10 mouse cellular contexts compared by ENCODE assay signal in the genomic region with DNA sequence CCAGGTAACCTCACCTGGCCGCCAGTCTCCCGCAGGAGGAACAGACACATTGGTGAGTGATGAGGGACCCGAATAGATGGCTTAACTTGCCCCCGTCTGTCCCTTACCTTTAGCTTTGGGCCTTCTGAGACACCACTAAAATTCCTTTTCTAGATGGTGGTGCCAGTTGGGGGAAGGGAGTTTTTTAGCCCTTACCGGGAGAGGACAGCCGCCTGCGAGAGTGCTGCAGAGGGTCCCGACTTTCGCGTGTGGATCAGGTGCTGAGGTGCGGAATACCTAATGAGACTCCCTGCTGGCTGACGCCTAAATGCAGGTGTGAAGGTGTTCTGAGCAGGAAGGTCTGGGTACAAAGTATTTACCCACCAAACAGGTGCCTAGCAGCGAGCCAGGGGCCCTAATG. TPM values are rescaled to one million over a fixed set of nuclear protein-coding genes. Genes with fewer than 3 reads are reported as not detected.
DNase-seq lines count a peak whose midpoint lies in the region; ATAC-seq lines count a peak whose summit lies in the region.
"Had no signal": no experiment of that assay in that cellular context is flagged by ENCODE, and none has a peak within 500 bp of the region (broad histone marks: within the 10 kb centered on the region; RNA-seq: fewer than 3 reads in every experiment).

No protein-coding gene starts in this region.

- H3K36me3 ChIP-seq in heart, embryonic 11.5 days (ENCODE audit: control insufficient read depth, insufficient read depth, low read length): no peaks in the 10 kb centered on the region
- no peaks in the 10 kb centered on the region for H3K36me3 ChIP-seq in forebrain, embryonic 15.5 days
- no peaks in the 10 kb centered on the region for H3K36me3 ChIP-seq in liver, embryonic 15.5 days (replicated peaks)

- no peaks in the 10 kb centered on the region for H3K4me1 ChIP-seq in heart, embryonic 11.5 days (ENCODE audit: control insufficient read depth, insufficient read depth, low read length)
- peaks cover 17% of the 10 kb centered on the region for H3K4me1 ChIP-seq in forebrain, embryonic 15.5 days
- no peaks in the 10 kb centered on the region for H3K4me1 ChIP-seq in liver, embryonic 15.5 days (replicated peaks)

- no peak for DNase-seq in heart, adult 18-20 months
- peak; percentile 5 for DNase-seq in ES-CJ7 (ENCODE audit: low read depth, low spot score)
- DNase-seq in testis, postnatal 10 days (ENCODE audit: low spot score): no peak
- no peak for DNase-seq in urinary bladder, postnatal 25 days (ENCODE audit: low spot score)

- WGBS in heart, embryonic 11.5 days (ENCODE audit: insufficient replicate concordance): 2% methylated on average over 13 of the region's 13 CpGs
- WGBS in forebrain, embryonic 15.5 days: 1% methylated on average over 13 of the region's 13 CpGs
- 4% methylated on average over 13 of the region's 13 CpGs for WGBS in liver, embryonic 15.5 days (ENCODE audit: insufficient replicate concordance)

- H3K27ac ChIP-seq in heart, embryonic 11.5 days (ENCODE audit: low read depth, low read length): no peak overlapping the region
- H3K27ac ChIP-seq in forebrain, embryonic 15.5 days (replicated peaks): peak overlapping the region; percentile 62
- no peak overlapping the region for H3K27ac ChIP-seq in liver, embryonic 15.5 days (replicated peaks)

- peaks cover 40% of the 10 kb centered on the region for H3K27me3 ChIP-seq in heart, embryonic 11.5 days (ENCODE audit: control insufficient read depth, insufficient read depth, low read length)
- peaks cover 15% of the 10 kb centered on the region; the same call in 1 of the 2 replicates for H3K27me3 ChIP-seq in forebrain, embryonic 15.5 days
- peaks cover 43% of the 10 kb centered on the region for H3K27me3 ChIP-seq in liver, embryonic 15.5 days
- H3K27me3 ChIP-seq: CH12.LX had no signal

- H3K4me2 ChIP-seq in heart, embryonic 11.5 days: peak overlapping the region; percentile 88
- H3K4me2 ChIP-seq in forebrain, embryonic 15.5 days (replicated peaks): peak overlapping the region; percentile 93
- peak overlapping the region; percentile 49 for H3K4me2 ChIP-seq in liver, embryonic 15.5 days

- H3K9me3 ChIP-seq in heart, embryonic 11.5 days (replicated peaks; ENCODE audit: control insufficient read depth, low read length): no peaks in the 10 kb centered on the region
- no peaks in the 10 kb centered on the region for H3K9me3 ChIP-seq in forebrain, embryonic 15.5 days
- no peaks in the 10 kb centered on the region for H3K9me3 ChIP-seq in liver, embryonic 15.5 days (replicated peaks)

- ATAC-seq in heart, embryonic 11.5 days (replicated peaks; ENCODE audit: insufficient number of reproducible peaks, low FRiP score, low TSS enrichment): no peak
- ATAC-seq in forebrain, embryonic 15.5 days (replicated peaks): peak; percentile 32
- no peak for ATAC-seq in liver, embryonic 15.5 days (ENCODE audit: insufficient read depth)
- ATAC-seq in activated CD4-positive, CD25-positive, alpha-beta regulatory T cell, adult 4 months: no peak

- peak overlapping the region; percentile 50 for H3K4me3 ChIP-seq in heart, embryonic 11.5 days (ENCODE audit: low read depth, low read length)
- peak overlapping the region; percentile 74 for H3K4me3 ChIP-seq in forebrain, embryonic 15.5 days
- H3K4me3 ChIP-seq in liver, embryonic 15.5 days (replicated peaks): peak overlapping the region; percentile 21; the same call in 1 of the 2 replicates

- H3K9ac ChIP-seq in heart, embryonic 11.5 days (ENCODE audit: low read depth, low read length): no peak overlapping the region
- peak overlapping the region; percentile 80 for H3K9ac ChIP-seq in forebrain, embryonic 15.5 days (replicated peaks)
- H3K9ac ChIP-seq in liver, embryonic 15.5 days: no peak overlapping the region

RNA-seq across cellular contexts. Expression of a gene that starts 0.4 kb away (rescaled TPM):
- not detected in 2 replicates for polyA plus RNA-seq in heart, embryonic 11.5 days (2014; fragmentation: Nextera tagmentation; extraction: Ambion mirVana)
- total RNA-seq in heart, adult 18-20 months (2021): not detected
- polyA plus RNA-seq in forebrain, embryonic 15.5 days (2015; fragmentation: Nextera tagmentation; extraction: Ambion mirVana): 3.4 and 3.6 TPM in 2 replicates
- not detected in 2 replicates for polyA plus RNA-seq in liver, embryonic 15.5 days (2015; fragmentation: Nextera tagmentation; extraction: Ambion mirVana)
- polyA plus RNA-seq in activated CD4-positive, CD25-positive, alpha-beta regulatory T cell, adult 4 months (2017; shearing (Covaris generic)): not detected
- total RNA-seq: CH12.LX; hematopoietic stem cell, adult 5-6 weeks had no signal

RNA-seq across cellular contexts. Expression of a gene that starts 39.5 kb away (rescaled TPM):
- 12,441 and 13,029 TPM in 2 replicates for polyA plus RNA-seq in heart, embryonic 11.5 days (2014; fragmentation: Nextera tagmentation; extraction: Ambion mirVana)
- total RNA-seq in heart, adult 18-20 months (2021): over 10,000 TPM; 12,452 to 13,048 TPM
- 2.4 and 22.2 TPM in 2 replicates for polyA plus RNA-seq in forebrain, embryonic 15.5 days (2015; fragmentation: Nextera tagmentation; extraction: Ambion mirVana)
- polyA plus RNA-seq in liver, embryonic 15.5 days (2015; fragmentation: Nextera tagmentation; extraction: Ambion mirVana): 62.8 and 97.5 TPM in 2 replicates
- not detected for polyA plus RNA-seq in activated CD4-positive, CD25-positive, alpha-beta regulatory T cell, adult 4 months (2017; shearing (Covaris generic))
- total RNA-seq: CH12.LX; hematopoietic stem cell, adult 5-6 weeks had no signal

Comparison
In these comparisons a context has a peak if more than half of its experiments do, and no peak if none do; other contexts are left out.
1. H3K4me3 ChIP-seq: peak in every context shown above with its lines; median percentile 74 in forebrain, embryonic 15.5 days; 50 in heart, embryonic 11.5 days; 21 in liver, embryonic 15.5 days.
2. RNA of a gene that starts 39.5 kb away (polyA plus RNA-seq): 12,441 to 13,029 TPM in heart, embryonic 11.5 days; 62.8 to 97.5 TPM in liver, embryonic 15.5 days, 2.4 to 22.2 TPM in forebrain, embryonic 15.5 days and not detected in activated CD4-positive, CD25-positive, alpha-beta regulatory T cell, adult 4 months; every median in the first group is over 100 times any median in the second.
3. Peak in every context shown above with its lines, with median percentiles within 50 percentile points of each other: H3K4me2 ChIP-seq.